Mouse (Mus musculus) midbrain, postnatal 0 days (tissue): ENCODE data around the gene Ptprt. TPM values are rescaled to one million over a fixed set of nuclear protein-coding genes. Genes with fewer than 3 reads are reported as not detected.

Experiments used
- ATAC-seq: fragments of 200-750 bp; cut with Nextera tagmentation; 2 replicates; pipeline ENCODE4 v1.8.0; 2017; ENCODE audit warnings: moderate number of reproducible peaks, mild to moderate bottlenecking, moderate TSS enrichment, moderate library complexity; ENCODE audit not compliant: low FRiP score
- DNase-seq: peaks from one replicate; pipeline ENCODE4 v3.0.0-alpha.2; 2015; ENCODE audit warnings: low spot score
- H3K27ac ChIP-seq: fragments of 300-500 bp; sonication (generic); 2 replicates; pipeline ENCODE4 v1.5.1; 2014; ENCODE audit warnings: low read depth, mild to moderate bottlenecking, low read length, mixed read lengths
- H3K27me3 ChIP-seq: fragments of 300-500 bp; sonication (generic); 2 replicates; pipeline ENCODE4 v1.6.1; 2014; ENCODE audit warnings: low read length, control low read depth, mixed read lengths; ENCODE audit not compliant: insufficient read depth
- H3K36me3 ChIP-seq: fragments of 300-500 bp; sonication (generic); 2 replicates; pipeline ENCODE4 v1.6.1; 2014; ENCODE audit warnings: low read length, control low read depth, mixed read lengths; ENCODE audit not compliant: insufficient read depth
- H3K4me1 ChIP-seq: fragments of 300-500 bp; sonication (generic); 2 replicates; pipeline ENCODE4 v1.6.1; 2014; ENCODE audit warnings: mild to moderate bottlenecking, control low read depth, antibody characterized with exemption, low read length, mixed read lengths; ENCODE audit not compliant: insufficient read depth
- H3K4me2 ChIP-seq: fragments of 300-500 bp; sonication (generic); 2 replicates; pipeline ENCODE4 v1.6.1; 2014; ENCODE audit warnings: low read depth, mild to moderate bottlenecking, low read length, mixed read lengths; ENCODE audit not compliant: poor library complexity, severe bottlenecking
- H3K4me3 ChIP-seq: fragments of 300-500 bp; sonication (generic); 2 replicates; pipeline ENCODE4 v1.5.1; 2014; ENCODE audit warnings: low read depth, mild to moderate bottlenecking, low read length, moderate library complexity
- H3K9ac ChIP-seq: fragments of 300-500 bp; sonication (generic); replicated peaks from 2 replicates; pipeline ENCODE4 v1.6.1; 2014; ENCODE audit warnings: mild to moderate bottlenecking, low read length, moderate library complexity, mixed read lengths; ENCODE audit not compliant: poor library complexity, severe bottlenecking
- H3K9me3 ChIP-seq: fragments of 300-500 bp; sonication (generic); 2 replicates; pipeline ENCODE4 v1.6.1; 2016; ENCODE audit warnings: low read length, control low read depth
- CTCF ChIP-seq: IDR thresholded peaks from 2 replicates; pipeline ENCODE4 v1.5.1; 2016; ENCODE audit warnings: antibody characterized with exemption, mild to moderate bottlenecking
- WGBS: fragments of 180-500 bp; shearing (Covaris S2); extraction: QIAGEN DNeasy Blood & Tissue Kit; methylation state at CpG from one replicate; pipeline ENCODE4 v1.1.7; 2014; 5-methylcytosine and 5-hydroxymethylcytosine counted together
- polyA plus RNA-seq: library from polyadenylated mRNA; unstranded; fragments of >200 nt; fragmentation: Nextera tagmentation; extraction: Ambion mirVana; gene quantifications from 2 replicates; pipeline ENCODE4 v1.2.1, GENCODE M21; 2015
- total RNA-seq: library from RNA; depleted of rRNA; stranded (reverse); fragments of >200 nt; gene quantifications from 2 replicates; pipeline ENCODE4 v1.2.3, GENCODE M21; 2014

Ptprt gene
- total and polyA plus RNA-seq, 2 experiments from 2014 or later, result 12.6 to 72.2 TPM

GRCm38 (mm10) chr2:162131607-162132304 is 529.2 kb downstream of the Ptprt start:
- DNase-seq, result peak; percentile 61
- 53% methylated on average over 4 of the region's 4 CpGs for WGBS
- no peak overlapping the region for H3K4me3 ChIP-seq
- peak; percentile 38; the same call in 1 of the 2 replicates for ATAC-seq
- H3K36me3 ChIP-seq, result no peaks in the 10 kb centered on the region
- H3K27ac ChIP-seq, result no peak overlapping the region
- no peaks in the 10 kb centered on the region for H3K9me3 ChIP-seq
- no peak for TF ChIP-seq CTCF
- H3K27me3 ChIP-seq, result no peaks in the 10 kb centered on the region
- no peaks in the 10 kb centered on the region for H3K4me1 ChIP-seq
- H3K9ac ChIP-seq, result no peak overlapping the region
- no peak overlapping the region for H3K4me2 ChIP-seq

GRCm38 (mm10) chr2:162129896-162130295 is 531.1 kb downstream of the Ptprt start:
- no peak overlapping the region for H3K4me2 ChIP-seq
- TF ChIP-seq CTCF, result no peak
- H3K27me3 ChIP-seq, result no peaks in the 10 kb centered on the region
- H3K36me3 ChIP-seq, result no peaks in the 10 kb centered on the region
- no peak for ATAC-seq
- H3K9me3 ChIP-seq, result no peaks in the 10 kb centered on the region
- 100% methylated on average over 1 of the region's 1 CpGs for WGBS
- no peak overlapping the region for H3K4me3 ChIP-seq
- H3K9ac ChIP-seq, result no peak overlapping the region
- H3K27ac ChIP-seq, result no peak overlapping the region
- no peak for DNase-seq
- no peaks in the 10 kb centered on the region for H3K4me1 ChIP-seq

GRCm38 (mm10) chr2:162118041-162118440 is 542.9 kb downstream of the Ptprt start:
- DNase-seq (no peak), ATAC-seq (no peak)
- TF ChIP-seq CTCF, result no peak
- no peaks in the 10 kb centered on the region for H3K36me3 ChIP-seq
- no peaks in the 10 kb centered on the region for H3K27me3 ChIP-seq
- no peak overlapping the region for H3K9ac ChIP-seq
- H3K27ac ChIP-seq, result no peak overlapping the region
- no peaks in the 10 kb centered on the region for H3K4me1 ChIP-seq
- no peak overlapping the region for H3K4me2 ChIP-seq
- 74% methylated on average over 2 of the region's 2 CpGs for WGBS
- H3K9me3 ChIP-seq, result no peaks in the 10 kb centered on the region
- H3K4me3 ChIP-seq, result no peak overlapping the region

- TF ChIP-seq CTCF, result no peak
- Histone ChIP-seq H3K4me3 (no peak overlapping the region), H3K27me3 (no peaks in the 10 kb centered on the region), H3K9ac (no peak overlapping the region), H3K4me1 (no peaks in the 10 kb centered on the region), H3K4me2 (no peak overlapping the region), H3K9me3 (no peaks in the 10 kb centered on the region), H3K36me3 (no peaks in the 10 kb centered on the region), H3K27ac (no peak overlapping the region)
- WGBS, result 73% methylated on average over 3 of the region's 3 CpGs
- ATAC-seq, result no peak
- DNase-seq, result no peak
Measured at GRCm38 (mm10) chr2:162082391-162082790, 578.6 kb downstream of the Ptprt start.

- ATAC-seq (no peak), DNase-seq (no peak)
- H3K27me3 ChIP-seq, result no peaks in the 10 kb centered on the region
- H3K4me1 ChIP-seq, result no peaks in the 10 kb centered on the region
- H3K9me3 ChIP-seq, result no peaks in the 10 kb centered on the region
- no peak overlapping the region for H3K4me2 ChIP-seq
- no peak overlapping the region for H3K9ac ChIP-seq
- no peak overlapping the region for H3K4me3 ChIP-seq
- no peaks in the 10 kb centered on the region for H3K36me3 ChIP-seq
- WGBS, result 42% methylated on average over 1 of the region's 1 CpGs
- TF ChIP-seq CTCF, result no peak
- H3K27ac ChIP-seq, result no peak overlapping the region
Measured at GRCm38 (mm10) chr2:162080717-162081398, 580.1 kb downstream of the Ptprt start.

- ATAC-seq (no peak), DNase-seq (no peak)
- Histone ChIP-seq H3K9ac (no peak overlapping the region), H3K4me2 (no peak overlapping the region), H3K4me3 (no peak overlapping the region), H3K27me3 (no peaks in the 10 kb centered on the region), H3K27ac (no peak overlapping the region), H3K9me3 (no peaks in the 10 kb centered on the region), H3K36me3 (no peaks in the 10 kb centered on the region), H3K4me1 (no peaks in the 10 kb centered on the region)
- TF ChIP-seq CTCF, result no peak
- 83% methylated on average over 5 of the region's 5 CpGs for WGBS
Measured at GRCm38 (mm10) chr2:162078571-162079280, 582.2 kb downstream of the Ptprt start.
